Mouse (Mus musculus): Measurements from ENCODE around the gene Swi5. TPM values are rescaled to one million over a fixed set of nuclear protein-coding genes. Genes with fewer than 3 reads are reported as not detected.

Gene Swi5
- total RNA-seq, 1 experiment, result 280 TPM

DNA sequence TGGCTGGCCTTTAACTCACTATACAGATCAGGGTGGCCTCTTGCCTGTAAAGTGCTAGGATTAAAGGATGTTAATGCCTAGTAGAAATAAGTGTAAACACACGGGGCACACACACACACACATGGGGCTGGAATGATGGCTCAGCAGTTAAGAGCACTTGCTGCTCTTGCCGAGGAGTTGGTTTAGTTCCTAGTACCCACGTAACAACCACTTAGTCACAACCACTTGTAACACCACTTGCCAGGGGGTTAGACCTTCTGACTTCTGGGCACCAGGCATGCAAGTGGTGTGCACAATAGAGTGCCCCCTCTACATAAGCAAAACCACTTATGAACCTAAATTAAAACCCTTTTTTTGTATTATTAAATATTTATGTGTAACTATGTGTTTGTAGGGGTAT, 3.9 kb downstream of the Swi5 start:
- in situ Hi-C loops (cut with MboI; ENCODE audit: low sequenced_read_pairs in 2 of 2, unreplicated experiment in 2 of 2), result no loop called here
- H3K36me3 ChIP-seq (ENCODE audit: control insufficient read depth, insufficient read depth, low read length, poor library complexity, severe bottlenecking), result peaks cover 28% of the 10 kb centered on the region
- no peaks in the 10 kb centered on the region for H3K9me3 ChIP-seq (ENCODE audit: control insufficient read depth, insufficient read depth, low read depth, low read length)
- no peak for DNase-seq (ENCODE audit: low read depth, low spot score)
- H3K4me1 ChIP-seq (ENCODE audit: control insufficient read depth in 2 of 2, insufficient read depth in 2 of 2, low read length in 2 of 2, poor library complexity in 1 of 2), result peaks cover 0 to 3% of the 10 kb centered on the region in 2 experiments; a peak in 1 of 4 replicates
- H3K9ac ChIP-seq (ENCODE audit: insufficient read depth, low read depth, low read length, poor library complexity, severe bottlenecking), result no peak overlapping the region
- H3K4me3 ChIP-seq (ENCODE audit: insufficient read depth in 1 of 2, low read depth in 1 of 2, low read length in 2 of 2, poor library complexity in 1 of 2, severe bottlenecking in 1 of 2), result no peak overlapping the region
- no peak for TF ChIP-seq ZNF384 (IDR thresholded peaks at IDR 0.05; ENCODE audit: low read depth, low read length)
- no peak for TF ChIP-seq HCFC1 (IDR thresholded peaks at IDR 0.05; ENCODE audit: borderline replicate concordance, insufficient read depth, low read length)
- no peak for TF ChIP-seq CHD2 (IDR thresholded peaks at IDR 0.05; ENCODE audit: low read depth, low read length)
- no peak for TF ChIP-seq ZC3H11A (IDR thresholded peaks at IDR 0.05; ENCODE audit: borderline replicate concordance, low read depth, low read length)
- no peak for TF ChIP-seq MAFK (IDR thresholded peaks at IDR 0.05; ENCODE audit: insufficient read depth, low read depth, low read length)
- H3K27ac ChIP-seq (ENCODE audit: insufficient read depth, low read depth, low read length, poor library complexity, severe bottlenecking), result no peak overlapping the region

DNA sequence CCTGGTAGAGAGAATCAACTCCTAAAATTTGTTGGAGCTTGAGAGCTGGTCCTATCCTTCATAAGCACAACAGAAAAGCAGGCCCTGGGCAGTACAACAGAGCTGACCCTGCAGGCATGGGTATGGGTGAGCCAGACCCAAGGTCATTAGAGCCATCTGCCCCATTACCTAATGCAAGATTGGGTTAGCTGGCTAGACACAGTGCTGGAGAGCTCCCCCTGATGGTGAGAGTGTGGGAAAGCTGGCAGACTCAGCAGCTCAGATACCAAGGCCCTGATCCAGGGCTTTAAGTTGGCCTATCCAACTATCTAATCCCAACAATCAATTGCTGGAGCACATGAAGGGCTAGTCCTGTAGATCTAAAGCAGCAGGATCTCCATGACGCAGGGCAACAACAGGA, 5.1 kb downstream of the Swi5 start:
- in situ Hi-C loops (cut with MboI; ENCODE audit: low sequenced_read_pairs in 2 of 2, unreplicated experiment in 2 of 2), result no loop called here
- Histone ChIP-seq H3K4me1 (ENCODE audit: control insufficient read depth in 2 of 2, insufficient read depth in 2 of 2, low read length in 2 of 2, poor library complexity in 1 of 2) (0 out of 4 replicates have a peak, but pooled peaks cover 0 to 3% of the 10 kb centered on the region in 2 experiments), H3K9me3 (ENCODE audit: control insufficient read depth, insufficient read depth, low read depth, low read length) (no peaks in the 10 kb centered on the region), H3K9ac (ENCODE audit: insufficient read depth, low read depth, low read length, poor library complexity, severe bottlenecking) (no peak overlapping the region), H3K36me3 (ENCODE audit: control insufficient read depth, insufficient read depth, low read length, poor library complexity, severe bottlenecking) (peaks cover 30% of the 10 kb centered on the region), H3K4me3 (ENCODE audit: insufficient read depth in 1 of 2, low read depth in 1 of 2, low read length in 2 of 2, poor library complexity in 1 of 2, severe bottlenecking in 1 of 2) (no peak overlapping the region), H3K27ac (ENCODE audit: insufficient read depth, low read depth, low read length, poor library complexity, severe bottlenecking) (no peak overlapping the region)
- peak; percentile 75 for DNase-seq (ENCODE audit: low read depth, low spot score)
- peak; percentile 14; the same call in 1 of the 2 replicates for TF ChIP-seq ZC3H11A (IDR thresholded peaks at IDR 0.05; ENCODE audit: borderline replicate concordance, low read depth, low read length)
- no peak for TF ChIP-seq MAFK (IDR thresholded peaks at IDR 0.05; ENCODE audit: insufficient read depth, low read depth, low read length)

DNA sequence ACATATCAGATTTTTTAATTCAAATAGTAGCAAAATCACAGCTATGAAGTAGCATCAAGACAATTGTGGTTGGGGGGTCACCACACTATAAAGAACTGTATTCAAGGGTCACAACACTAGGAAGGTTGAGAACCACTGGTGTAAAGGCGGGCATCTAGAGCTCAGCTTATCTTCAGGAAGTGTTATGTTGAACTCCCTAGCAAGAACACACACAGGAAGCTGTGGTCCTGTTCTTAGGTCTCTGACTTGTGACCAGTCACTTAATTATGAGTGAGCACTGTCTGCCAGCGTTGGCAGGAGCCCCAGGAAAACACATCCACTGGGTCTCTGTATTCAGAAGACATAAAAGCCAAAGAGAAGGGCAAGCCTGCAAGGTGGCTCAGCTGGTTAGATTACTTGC, 5.6 kb downstream of the Swi5 start:
- DNase-seq (ENCODE audit: low read depth, low spot score), result no peak
- H3K36me3 ChIP-seq (ENCODE audit: control insufficient read depth, insufficient read depth, low read length, poor library complexity, severe bottlenecking), result peaks cover 32% of the 10 kb centered on the region
- no peaks in the 10 kb centered on the region for H3K9me3 ChIP-seq (ENCODE audit: control insufficient read depth, insufficient read depth, low read depth, low read length)
- in situ Hi-C loops (cut with MboI; ENCODE audit: low sequenced_read_pairs in 2 of 2, unreplicated experiment in 2 of 2), result no loop called here
- no peak overlapping the region for H3K27ac ChIP-seq (ENCODE audit: insufficient read depth, low read depth, low read length, poor library complexity, severe bottlenecking)
- TF ChIP-seq HCFC1 (IDR thresholded peaks at IDR 0.05; ENCODE audit: borderline replicate concordance, insufficient read depth, low read length) (no peak), ZC3H11A (IDR thresholded peaks at IDR 0.05; ENCODE audit: borderline replicate concordance, low read depth, low read length) (no peak), MAFK (IDR thresholded peaks at IDR 0.05; ENCODE audit: insufficient read depth, low read depth, low read length) (no peak), CHD2 (IDR thresholded peaks at IDR 0.05; ENCODE audit: low read depth, low read length) (no peak), ZNF384 (IDR thresholded peaks at IDR 0.05; ENCODE audit: low read depth, low read length) (no peak)
- H3K4me1 ChIP-seq (ENCODE audit: control insufficient read depth in 2 of 2, insufficient read depth in 2 of 2, low read length in 2 of 2, poor library complexity in 1 of 2), result 0 out of 4 replicates have a peak, but pooled peaks cover 0 to 3% of the 10 kb centered on the region in 2 experiments
- H3K9ac ChIP-seq (ENCODE audit: insufficient read depth, low read depth, low read length, poor library complexity, severe bottlenecking), result no peak overlapping the region
- H3K4me3 ChIP-seq (ENCODE audit: insufficient read depth in 1 of 2, low read depth in 1 of 2, low read length in 2 of 2, poor library complexity in 1 of 2, severe bottlenecking in 1 of 2), result no peak overlapping the region

DNA sequence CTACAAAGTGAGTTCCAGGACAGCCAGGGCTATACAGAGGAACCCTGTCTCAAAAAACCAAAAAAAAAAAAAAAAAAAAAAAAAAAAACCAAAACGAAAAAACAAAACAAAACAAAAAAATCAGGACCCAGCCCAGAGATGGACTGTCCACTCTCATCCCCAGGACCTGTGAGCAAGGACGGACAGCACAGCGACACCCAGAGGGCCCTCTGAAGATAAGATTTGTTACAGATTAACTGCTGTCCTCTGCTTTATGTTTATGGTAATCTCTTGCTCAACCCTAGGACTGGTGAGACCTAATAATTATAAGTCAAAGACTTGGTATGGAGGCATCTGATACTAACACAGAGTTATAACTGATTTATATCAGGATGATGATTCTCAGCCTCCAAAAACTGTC, 12.1 kb downstream of the Swi5 start:
- H3K4me3 ChIP-seq (ENCODE audit: insufficient read depth in 1 of 2, low read depth in 1 of 2, low read length in 2 of 2, poor library complexity in 1 of 2, severe bottlenecking in 1 of 2), result no peak overlapping the region
- no peak overlapping the region for H3K9ac ChIP-seq (ENCODE audit: insufficient read depth, low read depth, low read length, poor library complexity, severe bottlenecking)
- peaks cover 17% of the 10 kb centered on the region for H3K36me3 ChIP-seq (ENCODE audit: control insufficient read depth, insufficient read depth, low read length, poor library complexity, severe bottlenecking)
- no peaks in the 10 kb centered on the region for H3K9me3 ChIP-seq (ENCODE audit: control insufficient read depth, insufficient read depth, low read depth, low read length)
- no peaks in the 10 kb centered on the region for H3K4me1 ChIP-seq (ENCODE audit: control insufficient read depth in 2 of 2, insufficient read depth in 2 of 2, low read length in 2 of 2, poor library complexity in 1 of 2)
- no peak for DNase-seq (ENCODE audit: low read depth, low spot score)
- TF ChIP-seq HCFC1 (IDR thresholded peaks at IDR 0.05; ENCODE audit: borderline replicate concordance, insufficient read depth, low read length), result no peak
- no peak for TF ChIP-seq ZNF384 (IDR thresholded peaks at IDR 0.05; ENCODE audit: low read depth, low read length)
- TF ChIP-seq ZC3H11A (IDR thresholded peaks at IDR 0.05; ENCODE audit: borderline replicate concordance, low read depth, low read length), result no peak
- TF ChIP-seq CHD2 (IDR thresholded peaks at IDR 0.05; ENCODE audit: low read depth, low read length), result no peak
- TF ChIP-seq MAFK (IDR thresholded peaks at IDR 0.05; ENCODE audit: insufficient read depth, low read depth, low read length), result no peak
- in situ Hi-C loops (cut with MboI; ENCODE audit: low sequenced_read_pairs in 2 of 2, unreplicated experiment in 2 of 2), result no loop called here
- no peak overlapping the region for H3K27ac ChIP-seq (ENCODE audit: insufficient read depth, low read depth, low read length, poor library complexity, severe bottlenecking)

DNA sequence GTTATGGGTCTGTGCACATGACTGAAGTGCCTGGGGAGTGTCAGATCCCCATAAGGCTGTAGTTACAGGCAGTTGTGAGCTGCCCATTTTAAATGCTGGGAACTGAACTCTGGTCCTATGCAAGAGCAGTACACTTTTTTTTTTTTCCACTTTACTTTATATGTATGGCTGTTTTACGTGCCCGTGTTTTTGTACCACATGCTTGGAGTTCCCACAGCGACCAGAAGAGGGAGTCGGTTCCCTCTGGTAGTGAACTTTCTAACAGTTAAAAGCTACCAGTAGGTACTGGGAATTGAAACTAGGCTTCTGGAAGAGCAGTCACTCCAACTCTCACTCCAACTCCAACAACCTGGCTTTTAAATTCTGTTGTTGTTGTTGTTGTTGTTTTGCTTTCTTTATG, 27.2 kb downstream of the Swi5 start:
- DNase-seq (ENCODE audit: low read depth, low spot score), result peak; percentile 88
- no peak overlapping the region for H3K27ac ChIP-seq (ENCODE audit: insufficient read depth, low read depth, low read length, poor library complexity, severe bottlenecking)
- H3K9me3 ChIP-seq (ENCODE audit: control insufficient read depth, insufficient read depth, low read depth, low read length), result no peaks in the 10 kb centered on the region
- in situ Hi-C loops (cut with MboI; ENCODE audit: low sequenced_read_pairs in 2 of 2, unreplicated experiment in 2 of 2), result no loop called here
- no peak overlapping the region for H3K4me3 ChIP-seq (ENCODE audit: insufficient read depth in 1 of 2, low read depth in 1 of 2, low read length in 2 of 2, poor library complexity in 1 of 2, severe bottlenecking in 1 of 2)
- H3K36me3 ChIP-seq (ENCODE audit: control insufficient read depth, insufficient read depth, low read length, poor library complexity, severe bottlenecking), result peaks cover 18% of the 10 kb centered on the region
- no peak overlapping the region for H3K9ac ChIP-seq (ENCODE audit: insufficient read depth, low read depth, low read length, poor library complexity, severe bottlenecking)
- TF ChIP-seq CHD2 (IDR thresholded peaks at IDR 0.05; ENCODE audit: low read depth, low read length), result no peak
- peak; percentile 87 for TF ChIP-seq ZNF384 (IDR thresholded peaks at IDR 0.05; ENCODE audit: low read depth, low read length)
- TF ChIP-seq ZC3H11A (IDR thresholded peaks at IDR 0.05; ENCODE audit: borderline replicate concordance, low read depth, low read length), result 0 out of 2 replicates have a peak, but pooled peaks have one; percentile 4
- 0 out of 2 replicates have a peak, but pooled peaks have one; percentile 21 for TF ChIP-seq HCFC1 (IDR thresholded peaks at IDR 0.05; ENCODE audit: borderline replicate concordance, insufficient read depth, low read length)
- H3K4me1 ChIP-seq (ENCODE audit: control insufficient read depth in 2 of 2, insufficient read depth in 2 of 2, low read length in 2 of 2, poor library complexity in 1 of 2), result peaks cover 0 to 8% of the 10 kb centered on the region in 2 experiments; a peak in 1 of 4 replicates

Data from ES-E14 (cell line).